Mouse (Mus musculus) intestine, embryonic 14.5 days (tissue): ENCODE measurements around the gene Gm28041. TPM values are rescaled to one million over a fixed set of nuclear protein-coding genes. Genes with fewer than 3 reads are reported as not detected.
"Not testable (repeated sequence)": the region's sequence is repeated elsewhere in the genome, so short reads cannot be mapped to it uniquely, and the experiment has no call there.

Experiments used
- ATAC-seq: fragments of 200-750 bp; cut with Nextera tagmentation; replicated peaks from 2 replicates; pipeline ENCODE4 v1.8.0; 2017; ENCODE audit warnings: low read depth, moderate number of reproducible peaks, moderate TSS enrichment, moderate library complexity; ENCODE audit not compliant: low FRiP score, low TSS enrichment
- DNase-seq: peaks from one replicate; pipeline ENCODE4 v3.0.0-alpha.2; 2018; ENCODE audit warnings: low spot score
- H3K27ac ChIP-seq: fragments of 300-500 bp; sonication (generic); 2 replicates; pipeline ENCODE4 v1.5.1; 2014; ENCODE audit warnings: low read depth, mild to moderate bottlenecking, control low read depth
- H3K27me3 ChIP-seq: fragments of 300-500 bp; sonication (generic); replicated peaks from 2 replicates; pipeline ENCODE4 v1.6.1; 2014; ENCODE audit warnings: low read length, control low read depth; ENCODE audit not compliant: control insufficient read depth, insufficient read depth
- H3K36me3 ChIP-seq: fragments of 300-500 bp; sonication (generic); 2 replicates; pipeline ENCODE4 v1.6.1; 2014; ENCODE audit warnings: low read length, control low read depth; ENCODE audit not compliant: control insufficient read depth, insufficient read depth
- H3K4me1 ChIP-seq: fragments of 300-500 bp; sonication (generic); replicated peaks from 2 replicates; pipeline ENCODE4 v1.6.1; 2014; ENCODE audit warnings: low read length, control low read depth, mixed read lengths; ENCODE audit not compliant: control insufficient read depth, insufficient read depth
- H3K4me2 ChIP-seq: fragments of 300-500 bp; sonication (generic); 2 replicates; pipeline ENCODE4 v1.6.1; 2014; ENCODE audit warnings: low read length
- H3K4me3 ChIP-seq: fragments of 300-500 bp; sonication (generic); 2 replicates; pipeline ENCODE4 v1.5.1; 2014; ENCODE audit warnings: low read depth, low read length, control low read depth, mixed read lengths
- H3K9ac ChIP-seq: fragments of 300-500 bp; sonication (generic); 2 replicates; pipeline ENCODE4 v1.6.1; 2014; ENCODE audit warnings: mild to moderate bottlenecking, low read length
- H3K9me3 ChIP-seq: fragments of 300-500 bp; sonication (generic); 2 replicates; pipeline ENCODE4 v1.6.1; 2016; ENCODE audit warnings: low read length, control low read depth; ENCODE audit not compliant: control insufficient read depth
- WGBS: fragments of 180-500 bp; shearing (Covaris S2); extraction: QIAGEN DNeasy Blood & Tissue Kit; methylation state at CpG from one replicate; pipeline ENCODE4 v1.1.7; 2014; 5-methylcytosine and 5-hydroxymethylcytosine counted together
- polyA plus RNA-seq: library from polyadenylated mRNA; unstranded; fragments of >200 nt; fragmentation: Nextera tagmentation; extraction: Ambion mirVana; gene quantifications from 2 replicates; pipeline ENCODE4 v1.2.1, GENCODE M21; 2014

The Gm28041 gene
- 0.34 and 0.54 TPM in 2 replicates for polyA plus RNA-seq

DNA sequence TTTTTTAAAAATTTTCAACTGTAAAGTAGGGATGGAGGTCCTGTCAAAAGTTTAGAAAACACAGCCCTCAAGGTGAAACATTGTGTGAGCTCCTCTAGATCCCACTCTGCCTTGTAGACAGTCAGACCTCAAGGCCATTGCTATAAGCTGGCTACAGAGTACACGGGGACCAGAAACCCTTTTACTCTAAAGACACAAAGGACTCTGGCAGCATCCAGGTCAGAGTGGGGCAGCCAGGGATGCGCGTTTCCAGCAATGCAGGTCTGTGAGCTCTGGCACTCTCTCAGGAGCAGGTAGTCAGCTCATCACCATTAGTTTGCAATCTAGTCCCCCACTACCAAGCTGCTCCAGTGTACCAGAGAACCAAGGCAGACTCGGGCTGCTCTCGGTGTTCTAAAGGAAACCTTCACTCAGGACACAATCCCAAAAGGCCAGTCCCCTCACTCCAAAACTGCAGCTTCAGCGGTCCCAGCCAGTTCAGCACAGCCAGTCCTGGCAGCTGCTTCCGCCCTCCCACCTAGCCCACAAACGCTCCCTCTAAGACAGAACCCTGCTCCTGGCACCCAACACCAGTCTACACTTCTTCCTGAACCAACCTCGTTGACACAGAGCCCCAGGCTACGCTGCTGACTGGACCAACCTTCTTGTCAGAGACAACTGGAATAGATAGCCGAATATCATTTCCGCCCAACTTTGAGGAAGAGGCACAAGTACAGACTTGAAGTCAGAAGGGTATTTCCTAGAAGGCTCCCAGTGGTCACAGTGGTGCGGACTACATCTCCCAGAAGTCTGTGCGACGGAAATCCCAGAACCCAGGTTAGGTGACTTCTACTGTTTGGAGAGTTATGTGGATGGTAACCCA lies at the start of gene Gm28041, which contains the start of gene Zfp456:
Gene Gm28041, minus strand, starts transcription at position 684 of the 862 bp plus-strand sequence.
Gene Zfp456, minus strand, starts transcription at position 761 of the 862 bp plus-strand sequence.
- WGBS: 15% methylated on average over 13 of the region's 15 CpGs
- not testable (repeated sequence) for H3K9me3 ChIP-seq, H3K27me3 ChIP-seq, H3K27ac ChIP-seq, H3K4me1 ChIP-seq, H3K36me3 ChIP-seq
- peak; percentile 97 for ATAC-seq
- DNase-seq: peak; percentile 81
- peak within 1 kb of the TSS; percentile 35 for H3K9ac ChIP-seq
- peak within 1 kb of the TSS; percentile 49 for H3K4me2 ChIP-seq
- peak within 1 kb of the TSS; percentile 54 for H3K4me3 ChIP-seq

DNA sequence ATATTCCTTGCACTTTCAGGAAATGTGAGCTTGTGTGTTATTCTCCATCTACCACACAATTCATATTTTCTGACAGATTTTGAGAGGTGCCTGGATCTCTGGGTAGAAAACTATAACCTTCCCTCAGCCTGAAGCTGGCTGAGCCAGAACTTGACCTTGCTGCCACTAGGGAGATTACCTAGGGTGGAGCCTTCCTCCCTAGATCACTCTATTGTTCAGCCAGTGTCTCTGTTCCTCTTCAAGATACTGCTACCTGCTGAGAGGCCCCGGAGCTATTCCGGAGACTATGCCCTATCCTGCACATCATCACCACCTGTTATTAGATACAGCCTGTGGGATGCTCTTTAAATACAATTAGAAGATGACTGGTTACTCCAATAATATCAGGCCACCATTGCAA lies 47.0 kb upstream of the Gm28041 start:
- not testable (repeated sequence) for H3K36me3 ChIP-seq, H3K9ac ChIP-seq, H3K27me3 ChIP-seq, DNase-seq, ATAC-seq, H3K4me1 ChIP-seq, H3K4me3 ChIP-seq, H3K4me2 ChIP-seq, H3K27ac ChIP-seq, H3K9me3 ChIP-seq
- WGBS: 96% methylated on average over 2 of the region's 2 CpGs

DNA sequence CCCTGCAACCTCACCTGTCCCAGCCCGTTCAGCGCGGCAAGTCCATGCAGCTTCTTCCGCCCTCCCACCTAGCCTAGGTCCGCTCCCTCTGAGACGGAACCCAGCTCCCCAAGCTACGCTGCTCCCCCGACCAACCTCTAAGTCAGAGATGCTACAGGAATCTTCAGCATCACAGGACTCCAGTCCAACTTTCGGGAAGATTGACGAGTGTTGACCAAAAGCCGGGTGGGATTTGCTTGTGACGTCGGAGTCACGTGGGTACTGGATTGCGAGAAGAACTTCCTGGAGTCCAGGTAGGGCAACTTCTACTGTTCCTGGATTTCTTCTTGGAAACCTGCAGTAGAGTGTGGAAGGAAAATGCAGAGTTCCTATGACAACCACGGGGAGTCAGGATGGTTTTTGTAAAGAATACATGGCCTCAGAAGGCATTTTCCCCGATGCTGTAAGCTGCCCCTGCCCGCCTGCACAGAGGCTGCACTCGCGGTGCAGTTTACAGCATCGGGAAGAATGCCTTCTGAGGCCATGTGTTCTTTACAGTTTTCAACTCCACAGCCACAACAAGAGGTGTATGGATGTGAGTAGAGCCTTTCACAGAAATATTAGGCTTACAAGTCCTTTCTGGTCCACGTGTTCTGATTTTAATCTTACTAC lies 45.8 kb upstream of the Gm28041 start, which contains the start of gene Zfp459:
Gene Zfp459, minus strand, starts transcription at position 212 of the 651 bp plus-strand sequence.
- Histone ChIP-seq H3K27me3 (no peaks in the 10 kb centered on the region), H3K27ac (no peak within 1 kb of the TSS), H3K9me3 (no peaks in the 10 kb centered on the region), H3K4me1 (no peaks in the 10 kb centered on the region), H3K36me3 (no peaks in the 10 kb centered on the region), H3K4me3 (peak within 1 kb of the TSS; percentile 60), H3K4me2 (peak within 1 kb of the TSS; percentile 81), H3K9ac (peak within 1 kb of the TSS; percentile 56)
- WGBS: 2% methylated on average over 22 of the region's 22 CpGs
- peak; percentile 88 for DNase-seq
- ATAC-seq: peak; percentile 92

DNA sequence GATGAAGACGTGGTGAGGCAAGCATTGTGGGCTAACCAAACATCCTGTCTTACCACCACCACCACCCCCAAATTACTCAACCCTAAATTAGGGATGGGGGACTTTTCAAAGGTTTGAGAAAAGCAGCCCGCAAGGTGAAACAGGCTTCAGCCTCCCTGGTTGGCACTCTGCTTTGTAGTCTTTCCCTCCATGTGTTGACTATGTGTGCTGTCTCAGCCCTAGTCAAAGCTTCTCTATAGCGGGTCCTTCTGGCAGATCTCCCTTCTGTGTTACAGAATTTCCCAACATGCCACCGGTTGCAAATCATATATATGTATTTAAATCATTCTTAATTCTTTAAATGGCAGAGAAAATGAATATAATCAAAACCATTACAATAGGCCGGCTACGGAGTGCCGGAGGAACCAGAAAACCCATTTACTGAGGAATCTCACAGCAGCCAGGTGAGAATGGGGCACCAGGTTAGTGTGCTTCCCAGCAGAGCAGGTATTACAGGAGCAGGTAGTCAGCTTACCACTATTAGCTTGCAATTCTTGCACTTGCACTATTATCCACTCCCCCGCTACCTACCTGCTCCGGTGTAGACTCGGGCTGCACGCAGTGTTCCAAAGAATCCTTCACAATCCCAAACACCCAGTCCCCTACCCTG lies 45.1 kb upstream of the Gm28041 start:
- DNase-seq (no peak), ATAC-seq (peak; percentile 73)
- WGBS: 31% methylated on average over 11 of the region's 11 CpGs
- Histone ChIP-seq H3K4me2 (peak overlapping the region; percentile 81), H3K4me3 (peak overlapping the region; percentile 60), H3K4me1 (no peaks in the 10 kb centered on the region), H3K9ac (peak overlapping the region; percentile 56), H3K9me3 (no peaks in the 10 kb centered on the region), H3K36me3 (no peaks in the 10 kb centered on the region), H3K27ac (no peak overlapping the region), H3K27me3 (no peaks in the 10 kb centered on the region)

DNA sequence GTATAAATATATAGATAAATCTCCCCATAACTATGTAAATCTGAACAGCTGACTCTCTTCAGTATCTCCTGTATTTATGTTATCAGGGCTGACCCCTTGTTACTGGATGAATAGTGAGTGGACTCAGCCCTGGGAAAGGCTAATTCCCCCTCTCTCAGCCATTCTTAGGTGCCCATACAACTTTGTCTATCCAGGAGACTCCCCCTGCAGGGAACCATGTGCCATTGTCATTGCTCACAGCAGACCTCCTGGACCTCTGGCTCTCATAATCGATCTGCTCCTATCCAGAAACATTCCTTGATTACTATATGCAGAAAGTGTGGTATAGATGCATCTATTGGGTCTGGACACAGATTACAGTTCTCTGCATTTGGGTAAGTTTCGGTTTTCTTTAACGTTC lies 41.3 kb upstream of the Gm28041 start:
- H3K36me3 ChIP-seq: no peaks in the 10 kb centered on the region
- WGBS: 89% methylated on average over 3 of the region's 3 CpGs

DNA sequence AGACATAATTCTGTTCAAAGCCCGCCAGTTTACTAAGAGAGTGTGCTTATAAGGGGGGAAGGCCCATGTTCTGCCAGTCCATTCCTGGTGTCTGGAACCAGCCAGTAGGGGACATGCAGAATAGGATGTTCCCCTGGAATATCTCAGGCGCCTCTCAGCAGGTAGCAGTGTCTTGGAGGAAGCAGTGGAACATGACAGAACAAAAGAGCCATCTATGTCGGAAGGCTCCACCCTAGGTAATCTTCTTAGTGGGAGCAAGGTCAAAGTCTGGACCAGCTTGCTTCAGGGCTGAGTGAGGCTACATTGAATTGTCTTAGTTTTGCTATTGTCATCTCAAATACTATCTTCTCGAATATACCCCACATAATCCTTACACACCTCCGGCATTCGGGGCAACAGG lies 40.2 kb upstream of the Gm28041 start:
- Histone ChIP-seq H3K36me3 (no peaks in the 10 kb centered on the region), H3K9me3 (no peaks in the 10 kb centered on the region), H3K4me3 (no peak overlapping the region), H3K4me2 (no peak overlapping the region), H3K27ac (no peak overlapping the region), H3K27me3 (no peaks in the 10 kb centered on the region), H3K9ac (no peak overlapping the region), H3K4me1 (no peaks in the 10 kb centered on the region)
- no peak for ATAC-seq
- 88% methylated on average over 6 of the region's 6 CpGs for WGBS
- no peak for DNase-seq

More for the DNA sequence above, 41.3 kb upstream of the Gm28041 start:
- Histone ChIP-seq H3K4me3 (no peak overlapping the region), H3K4me1 (no peaks in the 10 kb centered on the region), H3K9ac (no peak overlapping the region), H3K27me3 (no peaks in the 10 kb centered on the region), H3K9me3 (no peaks in the 10 kb centered on the region), H3K27ac (no peak overlapping the region), H3K4me2 (no peak overlapping the region)
- DNase-seq (no peak), ATAC-seq (no peak)

GRCm38 (mm10) chr13:67413634-67414033 lies 38.1 kb upstream of the Gm28041 start:
- not testable (repeated sequence) for H3K4me2 ChIP-seq

DNA sequence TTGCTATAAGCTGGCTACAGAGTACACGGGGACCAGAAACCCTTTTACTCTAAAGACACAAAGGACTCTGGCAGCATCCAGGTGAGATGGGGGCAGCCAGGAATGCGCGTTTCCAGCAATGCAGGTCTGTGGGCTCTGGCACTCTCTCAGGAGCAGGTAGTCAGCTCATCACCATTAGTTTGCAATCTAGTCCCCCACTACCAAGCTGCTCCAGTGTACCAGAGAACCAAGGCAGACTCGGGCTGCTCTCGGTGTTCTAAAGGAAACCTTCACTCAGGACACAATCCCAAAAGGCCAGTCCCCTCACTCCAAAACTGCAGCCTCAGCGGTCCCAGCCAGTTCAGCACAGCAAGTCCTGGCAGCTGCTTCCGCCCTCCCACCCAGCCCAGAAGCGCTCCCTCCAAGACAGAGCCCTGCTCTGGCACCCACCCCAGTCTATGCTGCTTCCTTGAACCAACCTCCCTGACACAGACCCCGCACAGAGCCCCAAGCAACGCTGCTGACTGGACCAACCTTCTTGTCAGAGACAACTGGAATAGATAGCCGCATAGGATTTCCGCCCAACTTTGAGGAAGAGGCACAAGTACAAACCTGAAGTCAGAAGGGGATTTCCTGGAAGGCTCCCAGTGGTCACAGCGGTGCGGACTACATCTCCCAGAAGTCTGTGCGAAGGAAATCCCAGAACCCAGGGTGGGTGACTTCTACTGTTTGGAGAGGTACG lies 23.8 kb upstream of the Gm28041 start, which contains the start of gene Zfp429:
Gene Zfp429, minus strand, starts transcription at position 637 of the 721 bp plus-strand sequence.
- ATAC-seq (peak; percentile 94), DNase-seq (peak; percentile 85)
- H3K36me3 ChIP-seq, H3K27ac ChIP-seq, H3K4me1 ChIP-seq, H3K9me3 ChIP-seq, H3K27me3 ChIP-seq: not testable (repeated sequence)
- Histone ChIP-seq H3K9ac (peak within 1 kb of the TSS; percentile 23; the same call in 1 of the 2 replicates), H3K4me2 (peak within 1 kb of the TSS; percentile 52), H3K4me3 (peak within 1 kb of the TSS; percentile 66)
- 2% methylated on average over 14 of the region's 16 CpGs for WGBS

More at GRCm38 (mm10) chr13:67413634-67414033, 38.1 kb upstream of the Gm28041 start:
- not testable (repeated sequence) for H3K9ac ChIP-seq, ATAC-seq, H3K27me3 ChIP-seq, H3K27ac ChIP-seq, H3K36me3 ChIP-seq, H3K9me3 ChIP-seq, DNase-seq, H3K4me3 ChIP-seq, H3K4me1 ChIP-seq
- WGBS: 72% methylated on average over 3 of the region's 3 CpGs
